Mouse (Mus musculus) midbrain, embryonic 13.5 days (tissue): ENCODE results near the gene Klf14. TPM values are rescaled to one million over a fixed set of nuclear protein-coding genes. Genes with fewer than 3 reads are reported as not detected.

Experiments
- ATAC-seq: fragments of 200-750 bp; cut with Nextera tagmentation; 2 replicates; pipeline ENCODE4 v1.8.0; 2017; ENCODE audit warnings: mild to moderate bottlenecking, moderate TSS enrichment, moderate library complexity
- H3K27ac ChIP-seq: fragments of 300-500 bp; sonication (generic); 2 replicates; pipeline ENCODE4 v1.5.1; 2015; ENCODE audit warnings: inconsistent platforms, mild to moderate bottlenecking, moderate library complexity
- H3K27me3 ChIP-seq: fragments of 300-500 bp; sonication (generic); 2 replicates; pipeline ENCODE4 v1.6.1; 2015; ENCODE audit warnings: mild to moderate bottlenecking, inconsistent platforms
- H3K36me3 ChIP-seq: fragments of 300-500 bp; sonication (generic); 2 replicates; pipeline ENCODE4 v1.6.1; 2015; ENCODE audit warnings: mild to moderate bottlenecking, inconsistent platforms
- H3K4me1 ChIP-seq: fragments of 300-500 bp; sonication (generic); replicated peaks from 2 replicates; pipeline ENCODE4 v1.6.1; 2015; ENCODE audit warnings: inconsistent platforms
- H3K4me2 ChIP-seq: fragments of 300-500 bp; sonication (generic); replicated peaks from 2 replicates; pipeline ENCODE4 v1.6.1; 2015; ENCODE audit warnings: moderate library complexity, mild to moderate bottlenecking, inconsistent platforms
- H3K4me3 ChIP-seq: fragments of 300-500 bp; sonication (generic); replicated peaks from 2 replicates; pipeline ENCODE4 v1.5.1; 2015; ENCODE audit warnings: mild to moderate bottlenecking, inconsistent platforms
- H3K9ac ChIP-seq: fragments of 300-500 bp; sonication (generic); replicated peaks from 2 replicates; pipeline ENCODE4 v1.6.1; 2015; ENCODE audit warnings: mild to moderate bottlenecking, inconsistent platforms
- H3K9me3 ChIP-seq: fragments of 300-500 bp; sonication (generic); 2 replicates; pipeline ENCODE4 v1.6.1; 2016; ENCODE audit warnings: mild to moderate bottlenecking, inconsistent platforms
- WGBS: fragments of 180-500 bp; shearing (Covaris S2); methylation state at CpG from one replicate; pipeline ENCODE4 v1.1.7; 2015; 5-methylcytosine and 5-hydroxymethylcytosine counted together
- polyA plus RNA-seq: library from polyadenylated mRNA; unstranded; fragments of >200 nt; fragmentation: Nextera tagmentation; extraction: Ambion mirVana; gene quantifications from 2 replicates; pipeline ENCODE4 v1.2.1, GENCODE M21; 2015

The Klf14 gene
- polyA plus RNA-seq, 1 experiment from 2014 or later, result not detected

- H3K9ac ChIP-seq, result no peak overlapping the region
These were observed 37.1 kb downstream of the Klf14 start for GRCm38 (mm10) chr6:30921826-30922225.

GRCm38 (mm10) chr6:30920834-30921675 is 37.8 kb downstream of the Klf14 start:
- no peaks in the 10 kb centered on the region for H3K9me3 ChIP-seq
- WGBS, result 34% methylated on average over 21 of the region's 21 CpGs
- no peak overlapping the region for H3K27ac ChIP-seq
- H3K36me3 ChIP-seq, result no peaks in the 10 kb centered on the region
- H3K4me2 ChIP-seq, result peak overlapping the region; percentile 49
- H3K27me3 ChIP-seq, result no peaks in the 10 kb centered on the region
- 0 out of 2 replicates have a peak, but pooled peaks cover 3% of the 10 kb centered on the region for H3K4me1 ChIP-seq
- H3K4me3 ChIP-seq, result peak overlapping the region; percentile 32
- ATAC-seq, result peak; percentile 62; the same call in 1 of the 2 replicates
- H3K9ac ChIP-seq, result peak overlapping the region; percentile 33; the same call in 1 of the 2 replicates

More at GRCm38 (mm10) chr6:30921826-30922225, 37.1 kb downstream of the Klf14 start:
- Histone ChIP-seq H3K4me1 (0 out of 2 replicates have a peak, but pooled peaks cover 3% of the 10 kb centered on the region), H3K4me3 (no peak overlapping the region), H3K4me2 (no peak overlapping the region), H3K27ac (no peak overlapping the region), H3K27me3 (no peaks in the 10 kb centered on the region), H3K36me3 (no peaks in the 10 kb centered on the region), H3K9me3 (no peaks in the 10 kb centered on the region)
- WGBS, result 72% methylated on average over 10 of the region's 11 CpGs
- ATAC-seq, result no peak

GRCm38 (mm10) chr6:30915473-30915872 is 43.4 kb downstream of the Klf14 start, which contains the start of gene Tsga13:
Gene Tsga13, minus strand, starts transcription at chr6:30915573.
- WGBS, result 98% methylated on average over 2 of the region's 2 CpGs
- H3K36me3 ChIP-seq, result no peaks in the 10 kb centered on the region
- no peaks in the 10 kb centered on the region for H3K9me3 ChIP-seq
- no peak within 1 kb of the TSS for H3K4me3 ChIP-seq
- H3K27ac ChIP-seq, result no peak within 1 kb of the TSS
- no peak within 1 kb of the TSS for H3K9ac ChIP-seq
- no peaks in the 10 kb centered on the region for H3K27me3 ChIP-seq
- no peak for ATAC-seq
- H3K4me1 ChIP-seq, result no peaks in the 10 kb centered on the region
- no peak within 1 kb of the TSS for H3K4me2 ChIP-seq

DNA sequence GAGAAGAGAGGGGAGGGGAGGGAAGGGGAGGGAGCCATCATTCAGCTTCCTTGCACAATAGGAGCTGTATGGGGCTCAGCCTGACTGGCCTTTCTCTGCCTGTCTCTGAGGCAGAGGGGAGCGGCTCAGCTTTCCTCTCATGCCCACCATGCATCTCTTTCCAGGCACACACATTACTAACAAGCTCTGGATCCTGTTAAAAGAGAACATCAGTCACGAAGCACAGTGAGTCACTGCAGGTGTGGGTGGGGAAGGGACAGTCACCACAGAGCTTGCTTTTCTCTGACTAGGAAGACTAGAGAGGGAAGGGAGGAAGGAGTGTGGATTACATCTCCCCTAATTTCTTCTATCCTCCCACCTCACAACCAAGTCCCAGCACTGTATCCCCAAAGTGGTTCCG is 50.9 kb downstream of the Klf14 start:
- 0 out of 2 replicates have a peak, but pooled peaks have one; percentile 45 for ATAC-seq

More for the DNA sequence above, 50.9 kb downstream of the Klf14 start:
- Histone ChIP-seq H3K9ac (no peak overlapping the region), H3K27me3 (no peaks in the 10 kb centered on the region), H3K27ac (peak overlapping the region; percentile 51), H3K4me1 (peaks cover 6% of the 10 kb centered on the region; the same call in 1 of the 2 replicates), H3K9me3 (no peaks in the 10 kb centered on the region), H3K4me3 (no peak overlapping the region), H3K36me3 (no peaks in the 10 kb centered on the region), H3K4me2 (no peak overlapping the region)
- 45% methylated on average over 3 of the region's 3 CpGs for WGBS

Other genes with a start within 250 kb of the Klf14 start
- 409 and 424 TPM in 2 replicates for gene Mest, start 235.5 kb downstream of the Klf14 start, polyA plus RNA-seq
- 37.7 and 39.2 TPM in 2 replicates for gene Copg2, start 62.3 kb downstream of the Klf14 start, polyA plus RNA-seq
- gene Tsga13, start 43.5 kb downstream of the Klf14 start, polyA plus RNA-seq, result 0.28 TPM in 1 of 2 replicates, not detected in the other